Mouse (Mus musculus) forebrain, embryonic 15.5 days (tissue): ENCODE data around the gene Thap12. TPM values are rescaled to one million over a fixed set of nuclear protein-coding genes. Genes with fewer than 3 reads are reported as not detected.

Experiments used
- ATAC-seq: fragments of 200-750 bp; cut with Nextera tagmentation; replicated peaks from 2 replicates; pipeline ENCODE4 v1.8.0; 2017; ENCODE audit warnings: mild to moderate bottlenecking, moderate TSS enrichment, moderate library complexity
- H3K27ac ChIP-seq: fragments of 300-500 bp; sonication (generic); replicated peaks from 2 replicates; pipeline ENCODE4 v1.5.1; 2015; ENCODE audit warnings: mild to moderate bottlenecking, inconsistent platforms
- H3K27me3 ChIP-seq: fragments of 300-500 bp; sonication (generic); 2 replicates; pipeline ENCODE4 v1.6.1; 2015; ENCODE audit warnings: inconsistent platforms
- H3K36me3 ChIP-seq: fragments of 300-500 bp; sonication (generic); 2 replicates; pipeline ENCODE4 v1.6.1; 2015; ENCODE audit warnings: mild to moderate bottlenecking, inconsistent platforms
- H3K4me1 ChIP-seq: fragments of 300-500 bp; sonication (generic); 2 replicates; pipeline ENCODE4 v1.6.1; 2015; ENCODE audit warnings: inconsistent platforms
- H3K4me2 ChIP-seq: fragments of 300-500 bp; sonication (generic); replicated peaks from 2 replicates; pipeline ENCODE4 v1.6.1; 2015; ENCODE audit warnings: mild to moderate bottlenecking, inconsistent platforms
- H3K4me3 ChIP-seq: fragments of 300-500 bp; sonication (generic); 2 replicates; pipeline ENCODE4 v1.5.1; 2015; ENCODE audit warnings: mild to moderate bottlenecking, inconsistent platforms
- H3K9ac ChIP-seq: fragments of 300-500 bp; sonication (generic); replicated peaks from 2 replicates; pipeline ENCODE4 v1.6.1; 2015; ENCODE audit warnings: mild to moderate bottlenecking, inconsistent platforms
- H3K9me3 ChIP-seq: fragments of 300-500 bp; sonication (generic); 2 replicates; pipeline ENCODE4 v1.6.1; 2016; ENCODE audit warnings: inconsistent platforms
- WGBS: fragments of 180-500 bp; shearing (Covaris S2); methylation state at CpG from one replicate; pipeline ENCODE4 v1.1.7; 2015; ENCODE audit warnings: mixed read lengths; 5-methylcytosine and 5-hydroxymethylcytosine counted together
- polyA plus RNA-seq: library from polyadenylated mRNA; unstranded; fragments of >200 nt; fragmentation: Nextera tagmentation; extraction: Ambion mirVana; gene quantifications from 2 replicates; pipeline ENCODE4 v1.2.1, GENCODE M21; 2015

Gene Thap12
- polyA plus RNA-seq, 1 experiment from 2014 or later = 54.9 TPM

DNA sequence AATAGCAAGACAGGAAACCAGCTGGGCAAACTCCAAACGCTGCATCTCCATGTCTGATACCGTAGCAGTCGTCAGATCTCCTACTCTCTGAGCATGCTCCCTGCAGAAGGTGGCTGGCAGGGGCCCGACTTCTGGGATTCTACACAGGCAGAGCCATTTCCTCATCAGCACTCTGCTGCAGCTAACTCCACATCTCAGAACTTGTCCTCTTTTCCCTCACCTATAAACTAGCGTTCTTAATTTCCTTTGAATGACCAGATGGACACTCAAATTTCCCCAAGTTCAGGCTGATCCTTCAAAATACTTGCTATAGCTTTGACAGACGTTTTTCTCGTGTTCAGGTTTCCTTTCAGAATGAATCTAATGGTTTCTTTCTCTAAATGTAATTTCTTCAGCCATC lies 1.1 kb upstream of the Thap12 start:
- H3K36me3 ChIP-seq = no peaks in the 10 kb centered on the region
- H3K4me3 ChIP-seq = peak overlapping the region; percentile 89
- no peaks in the 10 kb centered on the region for H3K27me3 ChIP-seq
- no peak overlapping the region for H3K27ac ChIP-seq
- peak overlapping the region; percentile 60 for H3K4me2 ChIP-seq
- no peaks in the 10 kb centered on the region for H3K9me3 ChIP-seq
- 55% methylated on average over 7 of the region's 7 CpGs for WGBS
- peak overlapping the region; percentile 59; the same call in 1 of the 2 replicates for H3K9ac ChIP-seq
- peaks cover 26% of the 10 kb centered on the region for H3K4me1 ChIP-seq
- ATAC-seq = no peak

DNA sequence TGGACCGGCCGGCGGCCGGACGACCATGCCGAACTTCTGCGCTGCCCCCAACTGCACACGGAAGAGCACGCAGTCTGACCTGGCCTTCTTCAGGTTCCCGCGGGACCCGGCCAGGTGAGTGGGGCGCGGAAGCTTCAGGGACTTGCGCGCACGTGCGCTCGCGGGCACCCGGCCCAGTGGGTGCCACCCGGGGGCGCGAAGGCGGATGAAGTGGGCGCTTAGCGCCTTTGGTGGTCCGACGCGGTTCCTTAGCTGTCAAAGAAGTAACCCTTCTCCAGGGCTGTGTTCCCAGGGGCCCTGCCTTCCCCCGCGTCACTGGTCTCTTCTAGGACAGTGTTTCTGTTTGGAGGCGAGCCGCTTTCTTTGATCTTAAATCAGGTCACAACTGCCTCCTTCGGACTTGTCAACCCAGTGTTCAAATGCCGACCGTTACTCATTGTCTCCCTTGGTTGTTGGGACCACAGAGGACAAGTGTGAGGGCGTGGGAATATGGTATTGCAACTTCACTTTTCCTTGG lies 520 bp downstream of the Thap12 start:
- H3K27ac ChIP-seq = peak overlapping the region; percentile 78
- no peaks in the 10 kb centered on the region for H3K36me3 ChIP-seq
- peaks cover 26% of the 10 kb centered on the region for H3K4me1 ChIP-seq
- peak; percentile 49 for ATAC-seq
- no peaks in the 10 kb centered on the region for H3K27me3 ChIP-seq
- no peaks in the 10 kb centered on the region for H3K9me3 ChIP-seq
- peak overlapping the region; percentile 89 for H3K4me3 ChIP-seq
- WGBS = under 1% methylated on average over 33 of the region's 38 CpGs
- peak overlapping the region; percentile 87 for H3K9ac ChIP-seq
- H3K4me2 ChIP-seq = peak overlapping the region; percentile 46

DNA sequence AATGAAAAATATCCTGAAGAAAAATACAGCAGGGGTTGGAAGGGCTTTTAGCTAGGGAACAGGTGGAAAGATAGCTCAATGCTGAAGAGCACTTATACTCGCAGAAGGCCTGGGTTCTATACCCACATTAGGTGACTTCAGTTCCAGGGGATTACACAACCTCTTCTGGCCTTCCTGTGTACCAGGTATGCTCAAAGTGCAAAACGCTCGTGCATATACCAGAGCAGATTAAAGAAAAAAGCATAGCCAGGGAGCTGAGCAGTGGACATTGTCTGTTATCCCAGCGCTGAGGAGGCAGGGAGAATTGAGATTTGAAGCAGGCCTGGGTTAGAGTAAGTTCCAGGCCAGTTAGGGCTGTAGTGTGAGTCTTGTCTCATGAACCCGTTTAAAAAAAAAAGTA lies 1.4 kb downstream of the Thap12 start:
- H3K27me3 ChIP-seq = no peaks in the 10 kb centered on the region
- H3K36me3 ChIP-seq = no peaks in the 10 kb centered on the region
- H3K4me3 ChIP-seq = peak overlapping the region; percentile 89
- H3K4me2 ChIP-seq = peak overlapping the region; percentile 46
- H3K4me1 ChIP-seq = peaks cover 26% of the 10 kb centered on the region
- no peak overlapping the region for H3K27ac ChIP-seq
- no peak for ATAC-seq
- peak overlapping the region; percentile 87; the same call in 1 of the 2 replicates for H3K9ac ChIP-seq
- H3K9me3 ChIP-seq = no peaks in the 10 kb centered on the region
- 57% methylated on average over 5 of the region's 5 CpGs for WGBS

DNA sequence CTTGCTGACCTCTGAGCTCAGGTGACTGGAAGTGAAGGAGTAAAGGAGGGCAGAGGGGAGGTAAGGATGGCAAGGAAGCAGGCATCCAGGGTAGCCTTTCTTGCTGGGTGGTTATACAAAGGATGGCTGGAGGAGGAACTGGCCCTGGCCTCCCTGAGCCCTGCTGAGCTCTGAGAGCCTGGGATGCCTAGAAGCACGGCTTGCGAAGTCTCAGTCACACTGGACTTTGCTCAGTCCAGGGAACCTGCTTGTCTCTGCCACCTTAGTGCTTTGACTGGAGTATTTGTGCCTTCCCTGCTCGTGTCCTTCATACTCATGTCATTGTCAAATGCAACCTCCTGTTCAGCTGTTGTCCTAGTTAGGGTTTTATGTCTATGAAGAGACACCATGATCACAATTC lies 10.8 kb downstream of the Thap12 start:
- WGBS = 91% methylated on average over 3 of the region's 3 CpGs
- Histone ChIP-seq H3K4me2 (no peak overlapping the region), H3K36me3 (peaks cover 65% of the 10 kb centered on the region), H3K4me1 (no peaks in the 10 kb centered on the region), H3K27me3 (no peaks in the 10 kb centered on the region), H3K27ac (no peak overlapping the region), H3K4me3 (no peak overlapping the region), H3K9me3 (no peaks in the 10 kb centered on the region), H3K9ac (no peak overlapping the region)
- ATAC-seq = no peak

DNA sequence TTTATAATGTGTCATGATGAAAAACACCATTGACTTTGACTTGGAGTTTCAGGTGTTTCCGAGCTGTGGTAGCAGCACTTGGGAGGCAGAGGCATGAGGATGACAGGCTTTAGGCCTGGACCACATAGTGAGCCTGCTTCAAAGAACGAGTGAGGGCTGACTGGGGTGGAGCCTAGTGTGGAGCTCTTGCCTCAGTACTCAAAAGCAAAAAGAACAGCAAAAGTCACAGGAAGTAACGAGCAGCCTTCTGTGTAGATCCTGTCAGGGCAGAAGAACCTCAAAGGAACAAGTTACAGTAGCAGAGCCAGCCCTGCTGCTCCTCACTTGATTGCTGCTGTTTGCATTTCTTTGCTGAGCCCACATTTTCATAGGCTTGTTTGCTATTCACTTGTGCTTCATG lies 14.5 kb downstream of the Thap12 start:
- H3K4me2 ChIP-seq = no peak overlapping the region
- no peak overlapping the region for H3K27ac ChIP-seq
- ATAC-seq = no peak
- H3K36me3 ChIP-seq = peaks cover 50% of the 10 kb centered on the region
- H3K27me3 ChIP-seq = no peaks in the 10 kb centered on the region
- H3K4me3 ChIP-seq = no peak overlapping the region
- 0 out of 2 replicates have a peak, but pooled peaks cover 13% of the 10 kb centered on the region for H3K4me1 ChIP-seq
- H3K9ac ChIP-seq = no peak overlapping the region
- 65% methylated on average over 3 of the region's 3 CpGs for WGBS
- H3K9me3 ChIP-seq = no peaks in the 10 kb centered on the region

DNA sequence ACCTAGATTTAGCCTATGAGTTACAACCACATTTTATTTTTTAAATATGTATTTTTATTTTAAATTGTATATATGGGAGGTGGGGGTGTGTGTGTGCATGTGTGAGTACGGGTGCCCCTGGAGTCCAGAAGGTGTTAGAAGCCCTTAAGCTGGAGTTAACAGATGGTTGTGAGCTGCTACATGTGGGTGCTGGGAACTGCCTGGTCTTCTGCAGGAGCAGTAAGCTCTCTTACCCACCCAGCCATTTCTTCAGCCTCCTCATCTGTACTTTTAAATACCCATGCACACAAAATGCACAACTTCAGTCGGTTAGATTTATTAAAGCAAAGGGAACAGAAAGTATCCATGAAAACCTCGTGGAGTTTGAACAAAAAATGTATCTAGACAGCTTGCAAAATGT lies 16.9 kb downstream of the Thap12 start:
- ATAC-seq = no peak
- H3K9me3 ChIP-seq = no peaks in the 10 kb centered on the region
- 0 out of 2 replicates have a peak, but pooled peaks cover 13% of the 10 kb centered on the region for H3K4me1 ChIP-seq
- no peak overlapping the region for H3K27ac ChIP-seq
- H3K27me3 ChIP-seq = no peaks in the 10 kb centered on the region
- H3K36me3 ChIP-seq = peaks cover 28% of the 10 kb centered on the region
- WGBS = 81% methylated on average over 3 of the region's 3 CpGs
- no peak overlapping the region for H3K9ac ChIP-seq
- no peak overlapping the region for H3K4me3 ChIP-seq
- no peak overlapping the region for H3K4me2 ChIP-seq

DNA sequence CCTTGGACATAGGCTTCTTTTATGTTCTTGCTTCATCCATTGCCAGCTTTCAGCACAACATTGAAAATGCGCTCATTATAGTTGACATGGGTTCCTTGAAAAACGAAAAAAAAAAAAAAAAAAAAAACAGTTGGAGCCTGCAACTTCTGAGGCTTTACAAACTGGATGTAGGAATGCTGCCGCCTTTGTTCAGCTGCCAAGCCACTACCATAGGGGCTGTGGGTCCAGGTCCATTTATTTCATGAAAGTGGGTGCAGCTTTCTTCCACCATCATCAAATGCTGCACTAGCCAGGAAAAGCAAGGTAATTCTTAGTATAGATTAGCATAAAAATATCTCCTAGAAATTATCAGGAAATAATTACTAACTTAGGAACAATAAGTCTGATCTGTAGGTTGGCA lies 17.8 kb downstream of the Thap12 start:
- WGBS = 27% methylated on average over 3 of the region's 3 CpGs
- Histone ChIP-seq H3K27me3 (no peaks in the 10 kb centered on the region), H3K4me3 (no peak overlapping the region), H3K9ac (no peak overlapping the region), H3K4me2 (no peak overlapping the region), H3K4me1 (0 out of 2 replicates have a peak, but pooled peaks cover 13% of the 10 kb centered on the region), H3K36me3 (peaks cover 19% of the 10 kb centered on the region), H3K27ac (no peak overlapping the region), H3K9me3 (no peaks in the 10 kb centered on the region)
- no peak for ATAC-seq

DNA sequence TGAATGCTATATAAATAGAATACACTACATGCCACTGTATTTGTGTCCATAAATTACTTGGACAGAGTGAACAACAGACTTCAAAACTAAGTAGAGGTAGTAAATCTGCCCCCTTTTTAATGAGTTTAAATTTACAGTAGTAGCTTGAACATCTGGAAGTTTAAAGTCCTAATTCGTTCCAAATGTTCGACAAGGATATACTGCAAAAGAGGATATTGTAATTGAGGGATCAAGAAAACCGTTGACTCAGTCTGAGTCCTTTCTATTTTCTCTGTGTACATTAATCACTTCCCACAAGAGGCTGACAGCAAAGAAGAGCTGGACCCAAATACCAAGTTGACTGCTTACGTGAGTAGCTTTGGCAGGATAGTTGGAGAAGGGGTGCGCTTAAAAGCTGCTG lies 18.3 kb downstream of the Thap12 start:
- Histone ChIP-seq H3K4me1 (0 out of 2 replicates have a peak, but pooled peaks cover 13% of the 10 kb centered on the region), H3K4me3 (no peak overlapping the region), H3K9ac (no peak overlapping the region), H3K4me2 (no peak overlapping the region), H3K27ac (no peak overlapping the region), H3K9me3 (no peaks in the 10 kb centered on the region), H3K27me3 (no peaks in the 10 kb centered on the region), H3K36me3 (peaks cover 14% of the 10 kb centered on the region)
- WGBS = 61% methylated on average over 5 of the region's 5 CpGs
- ATAC-seq = no peak

DNA sequence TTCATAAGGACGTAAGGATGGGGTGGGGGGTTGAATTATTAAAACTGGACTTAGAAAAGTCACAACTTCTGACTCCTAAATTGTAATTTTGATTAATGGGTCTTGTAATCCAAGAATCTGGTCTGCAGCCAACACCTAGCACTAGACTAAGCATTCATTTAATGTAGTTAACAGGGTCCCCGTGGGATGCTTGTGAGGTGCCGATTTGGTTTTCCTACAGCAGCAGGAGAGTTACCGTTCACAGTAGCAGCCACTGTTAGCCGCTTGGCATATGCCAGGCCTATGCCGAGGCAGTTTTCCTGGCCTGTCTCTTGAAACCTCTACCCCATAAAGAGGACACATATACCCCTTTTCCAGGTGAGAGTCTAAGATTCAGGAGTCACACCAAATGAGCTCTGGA lies 18.7 kb downstream of the Thap12 start:
- 62% methylated on average over 6 of the region's 6 CpGs for WGBS
- no peak overlapping the region for H3K4me2 ChIP-seq
- no peak overlapping the region for H3K4me3 ChIP-seq
- peaks cover 10% of the 10 kb centered on the region for H3K36me3 ChIP-seq
- H3K9ac ChIP-seq = no peak overlapping the region
- H3K27me3 ChIP-seq = no peaks in the 10 kb centered on the region
- no peak overlapping the region for H3K27ac ChIP-seq
- no peaks in the 10 kb centered on the region for H3K9me3 ChIP-seq
- no peak for ATAC-seq
- H3K4me1 ChIP-seq = 0 out of 2 replicates have a peak, but pooled peaks cover 13% of the 10 kb centered on the region

DNA sequence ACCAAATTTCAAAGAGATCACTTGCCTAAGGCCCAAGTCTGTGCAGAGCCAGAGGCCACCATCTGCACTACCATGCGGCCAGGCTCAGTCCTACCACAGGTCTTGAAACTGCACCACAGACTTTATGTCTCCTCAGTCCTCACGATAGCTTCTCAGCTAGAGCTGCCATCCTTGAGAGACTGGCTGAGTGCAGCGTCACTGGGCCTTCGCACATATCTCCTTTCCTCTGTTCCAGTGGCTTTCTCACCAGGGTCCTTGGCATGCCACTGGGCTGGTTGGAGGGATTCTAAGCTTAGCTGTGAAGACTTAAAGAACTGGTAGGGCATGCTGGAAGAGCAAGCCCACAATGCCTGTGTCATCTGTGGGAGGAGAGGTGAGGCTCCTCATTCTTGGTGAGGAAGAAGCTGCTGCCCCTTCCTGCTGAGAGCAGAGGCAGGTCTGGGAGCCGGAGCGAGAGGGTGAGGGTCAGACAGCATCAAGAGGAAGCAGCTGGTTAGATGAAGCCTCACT lies 22.8 kb downstream of the Thap12 start:
- no peak for ATAC-seq

DNA sequence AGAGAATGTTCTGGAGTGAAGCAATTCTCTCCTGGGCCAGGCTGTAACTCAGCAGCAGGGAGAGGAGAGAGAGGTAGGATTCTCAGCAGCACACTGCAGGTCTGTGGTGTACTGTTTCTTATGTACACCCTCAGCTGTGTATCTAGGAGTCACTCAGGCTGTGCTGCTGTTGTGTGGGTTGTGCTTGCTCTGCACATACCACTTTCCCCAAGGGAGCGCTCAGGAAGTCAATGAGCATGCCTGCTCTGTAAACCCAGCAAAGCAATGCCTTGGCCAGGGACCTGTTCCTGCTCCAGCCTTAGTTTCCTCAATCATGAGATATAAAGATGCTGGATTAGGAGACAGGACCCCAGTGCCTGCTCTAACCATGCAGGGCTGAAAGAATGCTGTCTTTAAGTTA lies 25.1 kb downstream of the Thap12 start:
- no peaks in the 10 kb centered on the region for H3K27me3 ChIP-seq
- no peak overlapping the region for H3K27ac ChIP-seq
- no peak for ATAC-seq
- no peaks in the 10 kb centered on the region for H3K9me3 ChIP-seq
- H3K4me1 ChIP-seq = peaks cover 7% of the 10 kb centered on the region
- no peak overlapping the region for H3K4me2 ChIP-seq
- H3K9ac ChIP-seq = no peak overlapping the region
- H3K4me3 ChIP-seq = no peak overlapping the region
- WGBS = 84% methylated on average over 1 of the region's 1 CpGs
- H3K36me3 ChIP-seq = no peaks in the 10 kb centered on the region

More for the DNA sequence above, 22.8 kb downstream of the Thap12 start:
- Histone ChIP-seq H3K27ac (no peak overlapping the region), H3K9ac (no peak overlapping the region), H3K27me3 (no peaks in the 10 kb centered on the region), H3K4me3 (no peak overlapping the region), H3K4me2 (no peak overlapping the region), H3K9me3 (no peaks in the 10 kb centered on the region), H3K4me1 (peaks cover 10% of the 10 kb centered on the region), H3K36me3 (no peaks in the 10 kb centered on the region)
- 91% methylated on average over 6 of the region's 6 CpGs for WGBS

DNA sequence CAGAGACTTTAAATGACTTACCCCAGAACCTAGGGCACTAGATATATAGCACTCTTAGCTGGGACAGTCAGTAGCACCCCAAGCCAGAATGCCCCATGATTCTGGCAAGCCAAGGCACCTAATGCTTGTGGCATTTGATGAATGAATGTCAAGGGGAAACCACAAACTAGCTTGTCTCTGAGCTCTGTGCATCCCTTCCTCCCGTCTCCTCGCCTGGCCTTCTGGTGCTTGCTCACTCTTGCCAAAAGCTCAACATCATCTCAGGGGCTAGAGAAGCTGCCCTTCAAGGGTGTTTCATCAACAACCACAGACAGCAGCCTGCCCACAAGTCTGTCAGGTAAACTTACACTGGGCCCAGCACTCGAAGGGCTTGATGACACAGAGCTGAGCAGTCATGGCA lies 25.6 kb downstream of the Thap12 start:
- Histone ChIP-seq H3K36me3 (no peaks in the 10 kb centered on the region), H3K9me3 (no peaks in the 10 kb centered on the region), H3K27ac (no peak overlapping the region), H3K4me2 (no peak overlapping the region), H3K27me3 (no peaks in the 10 kb centered on the region), H3K4me1 (peaks cover 7% of the 10 kb centered on the region), H3K4me3 (no peak overlapping the region), H3K9ac (no peak overlapping the region)
- ATAC-seq = no peak
- 80% methylated on average over 3 of the region's 3 CpGs for WGBS
